Mouse (Mus musculus) right cerebral cortex, postnatal 14 days (tissue): ENCODE measurements around the gene Egfr.

Experiments
- DNase-seq: peaks from one replicate; pipeline ENCODE4 v3.0.0; 2022

Egfr gene

GRCm38 (mm10) chr11:16752007-16752348, at the start of gene Egfr:
Gene Egfr, plus strand, starts transcription at chr11:16752203.
- peak; percentile 22 for DNase-seq

GRCm38 (mm10) chr11:16703221-16703620, 48.8 kb upstream of the Egfr start:
- no peak for DNase-seq

GRCm38 (mm10) chr11:16735083-16735644, 16.8 kb upstream of the Egfr start:
- DNase-seq: no peak

GRCm38 (mm10) chr11:16737323-16737722, 14.7 kb upstream of the Egfr start:
- no peak for DNase-seq

GRCm38 (mm10) chr11:16738691-16739090, 13.3 kb upstream of the Egfr start:
- no peak for DNase-seq

GRCm38 (mm10) chr11:16739155-16739554, 12.8 kb upstream of the Egfr start:
- no peak for DNase-seq

- no peak for DNase-seq
Measured at GRCm38 (mm10) chr11:16740691-16741611, 11.1 kb upstream of the Egfr start.

GRCm38 (mm10) chr11:16742251-16742650, 9.8 kb upstream of the Egfr start:
- no peak for DNase-seq

- no peak for DNase-seq
Measured at GRCm38 (mm10) chr11:16742821-16743220, 9.2 kb upstream of the Egfr start.

- no peak for DNase-seq
Measured at GRCm38 (mm10) chr11:16751457-16751982, 483 bp upstream of the Egfr start.

- peak; percentile 12 for DNase-seq
Measured at GRCm38 (mm10) chr11:16752349-16753153, 548 bp downstream of the Egfr start.

GRCm38 (mm10) chr11:16753154-16754040, 1.4 kb downstream of the Egfr start:
- no peak for DNase-seq

GRCm38 (mm10) chr11:16759930-16760329, 7.9 kb downstream of the Egfr start:
- DNase-seq: no peak

GRCm38 (mm10) chr11:16761184-16761583, 9.2 kb downstream of the Egfr start:
- DNase-seq: no peak

- no peak for DNase-seq
Measured at GRCm38 (mm10) chr11:16766038-16766815, 14.2 kb downstream of the Egfr start.

GRCm38 (mm10) chr11:16767984-16768383, 16.0 kb downstream of the Egfr start:
- DNase-seq: no peak

GRCm38 (mm10) chr11:16769276-16769675, 17.3 kb downstream of the Egfr start:
- DNase-seq: no peak

- DNase-seq: no peak
Measured at GRCm38 (mm10) chr11:16769709-16770303, 17.8 kb downstream of the Egfr start.

- DNase-seq: no peak
Measured at GRCm38 (mm10) chr11:16770966-16771365, 19.0 kb downstream of the Egfr start.

GRCm38 (mm10) chr11:16772717-16773116, 20.7 kb downstream of the Egfr start:
- DNase-seq: no peak

GRCm38 (mm10) chr11:16776967-16777366, 25.0 kb downstream of the Egfr start:
- DNase-seq: no peak
